Mouse (Mus musculus) heart, embryonic 13.5 days (tissue): ENCODE measurements around the gene Carm1. TPM values are rescaled to one million over a fixed set of nuclear protein-coding genes. Genes with fewer than 3 reads are reported as not detected.
"Not testable (repeated sequence)": the region's sequence is repeated elsewhere in the genome, so short reads cannot be mapped to it uniquely, and the experiment has no call there.

ENCODE experiments used
- ATAC-seq: fragments of 200-750 bp; cut with Nextera tagmentation; 2 replicates; pipeline ENCODE4 v1.8.0; 2017; ENCODE audit warnings: moderate TSS enrichment; ENCODE audit not compliant: insufficient number of reproducible peaks, low FRiP score, low TSS enrichment; ENCODE audit errors: extremely low read depth
- H3K27ac ChIP-seq: fragments of 300-500 bp; sonication (generic); replicated peaks from 2 replicates; pipeline ENCODE4 v1.5.1; 2015; ENCODE audit warnings: moderate library complexity, mild to moderate bottlenecking, inconsistent platforms
- H3K27me3 ChIP-seq: fragments of 300-500 bp; sonication (generic); replicated peaks from 2 replicates; pipeline ENCODE4 v1.6.1; 2015; ENCODE audit warnings: mild to moderate bottlenecking, inconsistent platforms
- H3K36me3 ChIP-seq: fragments of 300-500 bp; sonication (generic); 2 replicates; pipeline ENCODE4 v1.6.1; 2015; ENCODE audit warnings: mild to moderate bottlenecking, inconsistent platforms
- H3K4me1 ChIP-seq: fragments of 300-500 bp; sonication (generic); 2 replicates; pipeline ENCODE4 v1.6.1; 2015; ENCODE audit warnings: inconsistent platforms
- H3K4me2 ChIP-seq: fragments of 300-500 bp; sonication (generic); 2 replicates; pipeline ENCODE4 v1.6.1; 2015; ENCODE audit warnings: inconsistent platforms, mild to moderate bottlenecking, moderate library complexity
- H3K4me3 ChIP-seq: fragments of 300-500 bp; sonication (generic); 2 replicates; pipeline ENCODE4 v1.5.1; 2015; ENCODE audit warnings: moderate library complexity, mild to moderate bottlenecking, inconsistent platforms
- H3K9ac ChIP-seq: fragments of 300-500 bp; sonication (generic); 2 replicates; pipeline ENCODE4 v1.6.1; 2015; ENCODE audit warnings: inconsistent platforms, mild to moderate bottlenecking, moderate library complexity
- H3K9me3 ChIP-seq: fragments of 300-500 bp; sonication (generic); 2 replicates; pipeline ENCODE4 v1.6.1; 2016; ENCODE audit warnings: inconsistent platforms
- WGBS: fragments of 180-500 bp; shearing (Covaris S2); methylation state at CpG from one replicate; pipeline ENCODE4 v1.1.7; 2015; ENCODE audit warnings: mixed read lengths; 5-methylcytosine and 5-hydroxymethylcytosine counted together
- polyA plus RNA-seq: library from polyadenylated mRNA; unstranded; fragments of >200 nt; fragmentation: Nextera tagmentation; extraction: Ambion mirVana; gene quantifications from 2 replicates; pipeline ENCODE4 v1.2.1, GENCODE M21; 2015

The Carm1 gene
- polyA plus RNA-seq, 1 experiment from 2014 or later, result 25.9 TPM

DNA sequence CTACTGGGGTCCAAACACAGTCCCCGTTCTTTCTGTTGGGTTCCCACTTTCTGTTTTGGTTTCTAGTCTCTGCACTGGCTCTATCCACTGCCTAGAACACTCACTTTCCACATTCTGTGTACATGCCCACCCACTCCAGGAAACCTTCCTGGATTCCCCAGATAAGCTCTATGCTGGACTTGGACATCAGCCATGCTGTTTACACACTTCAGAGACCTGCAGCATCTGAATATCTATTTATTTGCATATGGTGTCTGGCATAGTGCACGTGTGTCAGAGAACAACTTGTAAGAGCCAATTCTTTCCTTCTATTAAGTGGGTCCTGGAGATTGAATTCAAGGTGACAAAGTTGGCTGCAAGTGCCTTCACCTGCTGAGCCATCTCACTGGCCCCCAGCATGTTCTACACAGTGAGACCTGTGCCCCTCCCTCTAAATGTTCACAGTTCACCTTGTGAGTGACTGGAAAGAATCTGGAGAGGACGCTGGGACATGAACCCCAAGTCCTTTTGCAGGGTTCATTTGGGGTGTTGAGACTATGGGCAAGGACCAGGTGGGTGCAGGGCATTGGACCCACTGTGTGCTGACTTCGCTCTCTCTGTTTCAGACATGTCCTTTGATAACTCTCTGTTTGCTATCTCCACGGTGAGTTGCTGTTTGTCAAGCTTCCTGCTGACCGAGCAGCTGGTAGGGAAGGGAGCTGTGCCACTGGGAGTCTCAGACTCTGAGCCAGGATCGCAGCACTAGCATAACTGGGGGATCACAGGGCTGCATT, 6.5 kb upstream of the Carm1 start:
- no peak for ATAC-seq
- 57% methylated on average over 7 of the region's 7 CpGs for WGBS

GRCm38 (mm10) chr9:21542001-21542400, 4.7 kb upstream of the Carm1 start:
- H3K4me3 ChIP-seq, H3K27ac ChIP-seq, ATAC-seq, H3K9me3 ChIP-seq, H3K27me3 ChIP-seq, H3K4me2 ChIP-seq, H3K9ac ChIP-seq, H3K36me3 ChIP-seq: not testable (repeated sequence)
- WGBS, result 76% methylated on average over 2 of the region's 2 CpGs
- peaks cover 18% of the 10 kb centered on the region for H3K4me1 ChIP-seq

More for the DNA sequence above, 6.5 kb upstream of the Carm1 start:
- Histone ChIP-seq H3K4me3 (no peak overlapping the region), H3K27me3 (no peaks in the 10 kb centered on the region), H3K27ac (no peak overlapping the region), H3K36me3 (no peaks in the 10 kb centered on the region), H3K4me2 (no peak overlapping the region), H3K9ac (no peak overlapping the region), H3K4me1 (peaks cover 16% of the 10 kb centered on the region), H3K9me3 (no peaks in the 10 kb centered on the region)

DNA sequence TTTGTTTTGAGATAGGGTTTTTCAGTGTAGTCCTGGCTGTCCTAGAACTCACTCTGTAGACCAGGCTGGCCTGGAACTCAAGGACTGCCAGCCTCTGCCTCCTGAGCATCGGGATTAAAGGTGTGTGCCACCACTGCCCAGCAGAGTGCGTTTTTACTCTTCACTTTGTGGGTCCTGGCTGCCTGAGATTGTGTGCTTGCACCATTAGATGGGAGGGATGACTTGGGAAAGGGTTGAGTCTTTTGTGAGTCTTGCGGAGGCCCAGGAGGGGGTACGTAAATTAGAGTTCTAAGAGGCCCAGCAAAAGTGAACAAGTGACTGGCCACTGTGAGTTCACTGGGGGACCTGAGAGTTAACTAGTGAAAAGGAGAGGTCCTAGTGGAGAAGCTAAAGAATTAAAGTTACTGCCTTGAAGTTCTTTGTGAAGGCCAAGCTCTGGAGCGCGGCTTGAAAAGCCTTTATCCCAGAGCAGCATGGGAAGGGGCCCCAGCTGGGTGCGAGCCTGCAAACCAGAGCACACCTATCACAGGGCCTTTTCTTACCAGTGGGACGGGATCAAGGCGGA, 1.3 kb upstream of the Carm1 start:
- Histone ChIP-seq H3K4me2 (peak overlapping the region; percentile 71), H3K27me3 (no peaks in the 10 kb centered on the region), H3K36me3 (peaks cover 14% of the 10 kb centered on the region), H3K27ac (peak overlapping the region; percentile 98), H3K9ac (peak overlapping the region; percentile 96), H3K4me1 (peaks cover 27% of the 10 kb centered on the region), H3K9me3 (no peaks in the 10 kb centered on the region), H3K4me3 (peak overlapping the region; percentile 84)
- 15% methylated on average over 9 of the region's 9 CpGs for WGBS
- peak; percentile 26; the same call in 1 of the 2 replicates for ATAC-seq

- peak; percentile 94 for ATAC-seq
- H3K9me3 ChIP-seq, result no peaks in the 10 kb centered on the region
- peak overlapping the region; percentile 71 for H3K4me2 ChIP-seq
- peaks cover 27% of the 10 kb centered on the region for H3K4me1 ChIP-seq
- peak overlapping the region; percentile 98 for H3K27ac ChIP-seq
- peak overlapping the region; percentile 84 for H3K4me3 ChIP-seq
- WGBS, result under 1% methylated on average over 66 of the region's 67 CpGs
- H3K36me3 ChIP-seq, result peaks cover 20% of the 10 kb centered on the region
- no peaks in the 10 kb centered on the region for H3K27me3 ChIP-seq
- H3K9ac ChIP-seq, result peak overlapping the region; percentile 96
These were observed 542 bp upstream of the Carm1 start for GRCm38 (mm10) chr9:21545916-21546788.

- H3K4me1 ChIP-seq, result peaks cover 27% of the 10 kb centered on the region
- ATAC-seq, result peak; percentile 28
- peak overlapping the region; percentile 96 for H3K9ac ChIP-seq
- peak overlapping the region; percentile 84 for H3K4me3 ChIP-seq
- peak overlapping the region; percentile 85 for H3K4me2 ChIP-seq
- H3K36me3 ChIP-seq, result peaks cover 28% of the 10 kb centered on the region
- under 1% methylated on average over 55 of the region's 66 CpGs for WGBS
- H3K27ac ChIP-seq, result peak overlapping the region; percentile 98
- no peaks in the 10 kb centered on the region for H3K9me3 ChIP-seq
- H3K27me3 ChIP-seq, result no peaks in the 10 kb centered on the region
These were observed 614 bp downstream of the Carm1 start for GRCm38 (mm10) chr9:21547075-21547941.

GRCm38 (mm10) chr9:21551049-21551448, 4.4 kb downstream of the Carm1 start:
- Histone ChIP-seq H3K4me1 (peaks cover 37% of the 10 kb centered on the region), H3K36me3 (peaks cover 49% of the 10 kb centered on the region), H3K27ac (no peak overlapping the region), H3K9ac (no peak overlapping the region), H3K4me2 (no peak overlapping the region), H3K4me3 (no peak overlapping the region), H3K9me3 (no peaks in the 10 kb centered on the region), H3K27me3 (no peaks in the 10 kb centered on the region)
- WGBS, result 82% methylated on average over 2 of the region's 2 CpGs
- no peak for ATAC-seq

DNA sequence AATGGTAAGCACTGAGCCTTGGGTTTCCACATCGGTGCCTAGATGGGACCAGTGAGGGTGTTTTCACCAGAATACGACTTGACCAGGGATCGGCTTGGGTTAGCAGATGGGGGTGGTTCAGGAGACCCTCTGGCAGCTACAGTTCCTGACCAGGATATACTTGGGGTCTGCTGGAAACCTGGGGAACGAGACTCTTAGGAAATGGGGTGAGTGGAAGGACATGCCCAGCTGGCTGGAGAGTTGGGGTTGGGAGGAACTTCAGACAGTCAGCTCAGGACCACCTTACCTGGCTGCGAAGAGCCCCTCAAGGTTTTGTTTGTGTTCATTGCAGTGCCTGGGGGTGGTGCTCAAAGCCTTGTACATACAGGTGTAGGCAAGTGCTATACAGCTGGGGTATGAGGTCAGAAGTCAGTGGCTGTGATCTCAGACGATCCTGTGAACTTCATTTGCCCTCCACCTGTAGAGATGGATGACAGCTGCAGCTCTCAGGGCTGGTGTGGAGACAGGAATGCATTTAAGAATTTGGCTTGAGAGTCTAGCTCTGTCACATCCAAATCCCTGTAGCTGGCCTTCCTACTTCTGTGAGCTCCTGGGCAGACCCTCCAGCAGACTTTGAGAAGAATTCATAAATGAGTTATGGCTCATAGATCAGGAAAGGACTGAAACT, 7.0 kb downstream of the Carm1 start:
- WGBS, result 82% methylated on average over 6 of the region's 6 CpGs

GRCm38 (mm10) chr9:21555198-21555742, 8.6 kb downstream of the Carm1 start:
- Histone ChIP-seq H3K4me3 (no peak overlapping the region), H3K27me3 (no peaks in the 10 kb centered on the region), H3K27ac (no peak overlapping the region), H3K9ac (no peak overlapping the region), H3K36me3 (peaks cover 41% of the 10 kb centered on the region), H3K4me1 (peaks cover 48% of the 10 kb centered on the region), H3K9me3 (no peaks in the 10 kb centered on the region), H3K4me2 (no peak overlapping the region)
- ATAC-seq, result no peak
- WGBS, result 80% methylated on average over 6 of the region's 6 CpGs

More for the DNA sequence above, 7.0 kb downstream of the Carm1 start:
- H3K4me3 ChIP-seq, result no peak overlapping the region
- peak overlapping the region; percentile 37; the same call in 1 of the 2 replicates for H3K9ac ChIP-seq
- no peaks in the 10 kb centered on the region for H3K9me3 ChIP-seq
- no peak overlapping the region for H3K27ac ChIP-seq
- peaks cover 49% of the 10 kb centered on the region for H3K36me3 ChIP-seq
- ATAC-seq, result no peak
- H3K4me1 ChIP-seq, result peaks cover 47% of the 10 kb centered on the region
- H3K4me2 ChIP-seq, result no peak overlapping the region
- H3K27me3 ChIP-seq, result no peaks in the 10 kb centered on the region

- Histone ChIP-seq H3K27ac (0 out of 2 replicates have a peak overlapping the region, but pooled peaks have one; percentile 42), H3K9ac (no peak overlapping the region), H3K36me3 (peaks cover 37% of the 10 kb centered on the region), H3K4me3 (no peak overlapping the region), H3K4me2 (no peak overlapping the region), H3K4me1 (peaks cover 48% of the 10 kb centered on the region), H3K27me3 (no peaks in the 10 kb centered on the region), H3K9me3 (no peaks in the 10 kb centered on the region)
- no peak for ATAC-seq
- 83% methylated on average over 2 of the region's 2 CpGs for WGBS
These were observed 10.3 kb downstream of the Carm1 start for GRCm38 (mm10) chr9:21556996-21557395.

GRCm38 (mm10) chr9:21557556-21557955, 10.9 kb downstream of the Carm1 start:
- H3K9me3 ChIP-seq, result no peaks in the 10 kb centered on the region
- H3K4me1 ChIP-seq, result peaks cover 48% of the 10 kb centered on the region
- peaks cover 32% of the 10 kb centered on the region for H3K36me3 ChIP-seq
- 0 out of 2 replicates have a peak overlapping the region, but pooled peaks have one; percentile 68 for H3K27ac ChIP-seq
- H3K4me3 ChIP-seq, result no peak overlapping the region
- H3K27me3 ChIP-seq, result no peaks in the 10 kb centered on the region
- no peak overlapping the region for H3K9ac ChIP-seq
- no peak for ATAC-seq
- WGBS, result 88% methylated on average over 2 of the region's 2 CpGs
- H3K4me2 ChIP-seq, result no peak overlapping the region
